Mouse (Mus musculus) embryonic facial prominence, embryonic 10.5 days (tissue): ENCODE measurements at regions not wholly inside any gene's neighbourhood (a gene's known extent, or its start where the extent isn't known, plus 50 kb on each side); places are given as distances from the start of the nearest gene placed in this dataset. TPM values are rescaled to one million over a fixed set of nuclear protein-coding genes. Genes with fewer than 3 reads are reported as not detected.

Experiments
- DNase-seq: peaks from one replicate; pipeline ENCODE4 v3.0.0-alpha.2; 2017; ENCODE audit warnings: low spot score
- H3K27ac ChIP-seq: fragments of 300-500 bp; sonication (generic); replicated peaks from 2 replicates; pipeline ENCODE4 v1.5.1; 2016; ENCODE audit warnings: mild to moderate bottlenecking
- H3K27me3 ChIP-seq: fragments of 300-500 bp; sonication (generic); replicated peaks from 2 replicates; pipeline ENCODE4 v1.6.1; 2016; ENCODE audit warnings: low read depth, mild to moderate bottlenecking; ENCODE audit not compliant: poor library complexity, severe bottlenecking
- H3K36me3 ChIP-seq: fragments of 300-500 bp; sonication (generic); replicated peaks from 2 replicates; pipeline ENCODE4 v1.6.1; 2016; ENCODE audit warnings: mild to moderate bottlenecking, moderate library complexity
- H3K4me1 ChIP-seq: fragments of 300-500 bp; sonication (generic); 2 replicates; pipeline ENCODE4 v1.6.1; 2016
- H3K4me3 ChIP-seq: fragments of 300-500 bp; sonication (generic); 2 replicates; pipeline ENCODE4 v1.5.1; 2016; ENCODE audit warnings: mild to moderate bottlenecking, moderate library complexity
- H3K9me3 ChIP-seq: fragments of 300-500 bp; sonication (generic); 2 replicates; pipeline ENCODE4 v1.6.1; 2016; ENCODE audit warnings: mild to moderate bottlenecking
- WGBS: fragments of 180-500 bp; shearing (Covaris S2); methylation state at CpG from one replicate; pipeline ENCODE4 v1.1.7; 2016; 5-methylcytosine and 5-hydroxymethylcytosine counted together
- microRNA-seq: library from miRNA; unstranded; fragments of <30 nt; microRNA quantifications from one replicate; pipeline ENCODE4, GENCODE M21; 2017

DNA sequence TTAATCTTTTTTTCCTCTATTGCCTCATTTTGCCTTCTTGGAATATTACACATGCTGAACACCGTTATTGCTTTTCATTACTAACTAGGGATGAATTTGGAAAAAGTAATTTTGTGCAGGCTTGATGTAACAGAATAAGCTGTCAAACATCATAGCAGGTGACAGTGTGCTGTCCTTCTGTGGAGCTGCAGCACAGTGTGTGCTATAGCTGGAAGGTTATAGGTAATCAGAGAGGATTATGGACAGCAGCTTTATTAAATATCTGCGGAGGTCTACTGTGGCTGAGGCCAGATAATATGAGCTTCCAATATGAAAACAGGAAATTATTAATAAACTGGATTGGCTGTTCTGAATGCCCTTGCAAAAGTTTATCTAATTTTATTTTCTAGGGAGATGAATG is 431.9 kb downstream of the Gm8797 start:
- H3K4me1 ChIP-seq = no peaks in the 10 kb centered on the region
- H3K27me3 ChIP-seq = no peaks in the 10 kb centered on the region
- H3K9me3 ChIP-seq = no peaks in the 10 kb centered on the region
- H3K36me3 ChIP-seq = no peaks in the 10 kb centered on the region
- no peak for DNase-seq
- WGBS = 89% methylated on average over 2 of the region's 2 CpGs
- H3K4me3 ChIP-seq = no peak overlapping the region
- H3K27ac ChIP-seq = no peak overlapping the region

DNA sequence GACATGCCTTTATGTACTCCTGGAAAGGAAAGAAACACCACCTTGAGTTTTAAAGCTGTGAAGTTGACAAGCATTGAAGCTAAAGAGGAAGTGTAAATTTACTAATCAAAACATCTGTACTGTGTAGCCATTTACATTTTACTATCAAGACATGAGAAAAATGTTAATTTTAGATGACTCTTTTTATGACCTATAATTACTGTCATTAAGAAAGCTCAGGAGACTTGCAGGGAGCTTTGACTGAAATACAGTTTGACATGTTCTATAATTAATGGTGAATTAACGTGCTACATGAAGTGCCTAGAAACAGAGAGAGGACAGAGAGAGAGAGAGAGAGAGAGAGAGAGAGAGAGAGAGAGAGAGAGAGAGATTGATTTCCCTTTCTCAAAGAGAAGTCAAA is 432.8 kb downstream of the Gm8797 start:
- Histone ChIP-seq H3K9me3 (0 out of 2 replicates have a peak, but pooled peaks cover 1% of the 10 kb centered on the region), H3K4me1 (no peaks in the 10 kb centered on the region), H3K36me3 (no peaks in the 10 kb centered on the region), H3K27me3 (no peaks in the 10 kb centered on the region), H3K4me3 (no peak overlapping the region), H3K27ac (no peak overlapping the region)
- 51% methylated on average over 1 of the region's 1 CpGs for WGBS
- DNase-seq = no peak

DNA sequence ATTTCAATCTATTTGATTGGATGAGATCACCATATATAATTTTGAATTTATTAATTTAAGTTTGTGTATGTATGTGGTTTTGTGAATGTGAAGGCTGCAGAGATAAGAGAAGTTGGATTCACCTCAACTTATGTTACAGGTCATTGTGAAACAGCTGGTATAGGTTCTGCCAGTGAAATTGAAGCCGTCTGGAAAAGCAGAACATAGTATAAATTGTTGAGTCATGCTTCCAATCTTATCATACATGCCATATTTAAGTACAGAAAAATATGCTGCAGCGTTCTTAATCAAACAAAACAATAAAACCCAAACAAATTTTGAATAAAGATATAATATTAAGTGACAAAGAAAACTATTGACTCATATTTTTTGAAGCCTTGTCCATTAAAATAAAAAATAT is 415.6 kb downstream of the 1700008P02Rik start:
- 74% methylated on average over 2 of the region's 2 CpGs for WGBS
- Histone ChIP-seq H3K4me1 (no peaks in the 10 kb centered on the region), H3K4me3 (no peak overlapping the region), H3K9me3 (no peaks in the 10 kb centered on the region), H3K27ac (no peak overlapping the region), H3K27me3 (no peaks in the 10 kb centered on the region), H3K36me3 (no peaks in the 10 kb centered on the region)
- DNase-seq = no peak

DNA sequence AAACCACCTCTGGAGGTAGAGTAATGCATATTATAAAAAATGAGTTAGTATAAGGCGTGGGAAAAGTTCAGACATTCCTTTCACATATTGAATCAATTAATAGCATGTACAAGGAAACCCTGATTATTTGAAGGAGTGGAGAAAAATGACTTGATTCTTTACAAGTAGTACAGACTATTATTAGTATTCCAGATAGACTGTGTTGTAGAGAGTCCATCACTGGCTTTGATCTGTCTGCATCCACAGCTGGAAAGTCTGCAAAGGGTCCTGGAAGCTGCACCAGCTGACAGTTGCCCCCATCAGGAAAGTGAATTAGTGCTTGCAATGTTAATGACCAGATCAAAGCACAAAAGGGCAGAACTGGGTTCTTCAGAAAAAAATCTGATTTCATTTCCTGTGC is 391.6 kb downstream of the 1700008P02Rik start:
- H3K4me3 ChIP-seq = no peak overlapping the region
- WGBS = 41% methylated on average over 1 of the region's 1 CpGs
- no peaks in the 10 kb centered on the region for H3K9me3 ChIP-seq
- DNase-seq = no peak
- no peaks in the 10 kb centered on the region for H3K4me1 ChIP-seq
- no peaks in the 10 kb centered on the region for H3K36me3 ChIP-seq
- H3K27me3 ChIP-seq = no peaks in the 10 kb centered on the region
- H3K27ac ChIP-seq = no peak overlapping the region

Small RNAs in the stretch of these regions (microRNA-seq; reads per million reads assigned to microRNA genes)
- gene Gm25144 = not detected
- gene Gm25352 = not detected
